Mouse (Mus musculus): ENCODE results near the gene Bpifa6.

GRCm38 (mm10) chr2:154005094-154005493 lies 30.3 kb downstream of the Bpifa6 start:
- TF ChIP-seq CTCF (IDR thresholded peaks at IDR 0.05; ENCODE audit: borderline replicate concordance, insufficient read depth, low read length) (no peak), POLR2A (IDR thresholded peaks at IDR 0.05; ENCODE audit: low read depth, low read length) (no peak)
